Mouse (Mus musculus) neural tube, embryonic 10.5 days (tissue): ENCODE data around the gene C8g.

Experiments
- DNase-seq: peaks from one replicate; pipeline ENCODE4 v3.0.0-alpha.2; 2017; ENCODE audit warnings: low spot score; ENCODE audit errors: extremely low spot score

C8g gene

DNA sequence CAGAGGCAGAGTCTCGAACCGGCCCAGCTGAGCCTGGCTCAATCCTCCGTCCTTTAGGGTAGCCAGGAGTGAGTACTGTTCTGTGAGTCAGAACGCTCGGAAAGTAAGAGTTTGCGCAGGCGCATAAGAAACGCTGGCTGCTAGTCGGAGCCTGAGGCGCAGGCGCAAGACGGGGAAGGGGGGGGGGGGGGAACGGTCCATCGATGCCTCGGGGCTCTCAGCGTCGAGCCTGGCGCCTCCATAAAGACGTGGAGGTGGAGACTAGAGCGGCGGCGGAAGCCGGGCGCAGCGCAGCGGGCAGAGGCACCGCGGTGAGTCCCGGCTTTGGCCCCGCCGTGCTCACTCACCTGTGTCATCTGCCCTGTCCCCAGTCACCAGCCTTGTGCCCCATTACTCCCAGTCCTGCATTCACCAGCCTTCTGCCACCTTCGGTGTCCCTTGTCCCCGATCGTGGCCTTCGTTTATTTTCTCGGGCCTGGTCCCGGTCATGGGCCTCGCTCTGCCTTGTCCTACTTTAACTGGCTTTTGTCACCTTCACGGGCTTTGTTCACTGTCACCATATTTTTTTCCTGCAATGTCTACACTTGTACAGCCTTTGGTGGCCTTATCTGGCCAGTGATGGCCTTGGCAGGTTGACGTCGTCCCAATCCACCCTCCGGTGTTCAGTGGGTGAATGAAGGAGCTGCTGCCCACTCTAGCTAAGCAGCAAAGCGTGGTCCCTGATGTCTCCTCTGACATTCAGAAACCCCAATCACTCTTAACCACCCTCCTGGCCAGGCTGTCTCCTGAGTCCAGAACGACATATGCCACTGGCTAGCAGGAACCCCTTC lies 728 bp downstream of the C8g start, which contains the start of gene Fbxw5:
Gene Fbxw5 (plus strand): TSS at position 175 of the 830 bp plus-strand sequence.
- DNase-seq: peak; percentile 91

GRCm38 (mm10) chr2:25500071-25500575 lies 1.4 kb downstream of the C8g start:
- DNase-seq: no peak

DNA sequence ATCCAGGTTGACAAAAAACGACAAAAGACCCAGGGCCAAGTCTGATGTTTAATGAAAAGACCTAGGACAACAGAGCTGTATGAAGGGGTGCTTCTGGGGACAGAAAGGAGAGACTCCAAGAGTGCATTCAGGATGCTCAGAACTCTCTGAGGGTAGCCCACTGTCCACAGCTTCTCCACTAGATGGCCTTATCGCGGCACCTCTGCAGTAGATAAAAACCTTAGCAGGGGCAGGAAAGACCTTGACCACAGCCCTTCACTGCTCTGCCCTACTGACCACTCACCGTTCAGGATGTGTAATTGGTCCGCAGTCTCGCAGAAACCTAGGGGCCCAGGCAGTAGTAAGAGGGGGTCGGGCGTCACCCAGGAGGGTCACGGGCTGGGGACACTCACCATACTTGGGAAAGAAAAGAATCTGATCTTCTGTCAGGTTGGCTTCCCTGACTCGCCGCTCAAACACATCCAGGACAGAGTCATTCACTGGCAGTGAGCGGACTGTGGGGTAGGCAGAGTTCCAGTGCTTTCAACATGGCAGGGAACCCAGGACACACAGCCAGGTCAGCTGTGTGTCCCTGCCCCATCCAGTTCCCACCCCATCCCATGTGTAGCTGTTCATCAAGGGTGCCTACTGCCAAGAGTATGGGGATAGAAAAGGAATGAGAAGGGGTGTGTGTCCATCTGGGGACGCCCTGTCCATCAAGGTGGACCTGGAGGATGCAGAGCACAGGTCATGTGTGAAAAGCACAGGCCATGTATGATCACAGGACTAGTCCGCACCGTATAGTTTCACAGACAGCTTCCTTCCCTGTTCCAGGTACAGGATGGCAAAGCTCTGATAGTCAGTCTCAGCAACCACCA lies 2.7 kb downstream of the C8g start:
- no peak for DNase-seq

- DNase-seq: no peak
Observed at GRCm38 (mm10) chr2:25497846-25498575, 3.5 kb downstream of the C8g start.

DNA sequence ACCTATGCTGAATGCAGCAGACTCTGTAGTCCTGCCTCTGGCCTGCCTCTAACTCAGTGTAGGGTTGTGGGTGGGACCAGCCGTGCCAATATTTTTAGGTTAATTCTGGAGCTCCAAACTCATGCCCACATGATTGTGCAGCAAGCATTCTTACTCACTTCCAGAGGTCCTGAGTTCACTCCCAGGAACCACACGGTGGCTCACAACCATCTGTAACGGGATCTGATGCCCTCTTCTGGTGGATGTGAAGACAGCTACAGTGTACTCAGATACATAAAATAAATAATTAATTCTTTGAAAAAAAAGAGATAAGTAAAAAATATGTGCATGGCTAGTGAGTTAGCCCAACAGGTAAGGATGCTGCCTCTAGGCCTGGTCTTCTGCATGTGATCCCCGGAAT lies 5.1 kb downstream of the C8g start:
- no peak for DNase-seq

DNA sequence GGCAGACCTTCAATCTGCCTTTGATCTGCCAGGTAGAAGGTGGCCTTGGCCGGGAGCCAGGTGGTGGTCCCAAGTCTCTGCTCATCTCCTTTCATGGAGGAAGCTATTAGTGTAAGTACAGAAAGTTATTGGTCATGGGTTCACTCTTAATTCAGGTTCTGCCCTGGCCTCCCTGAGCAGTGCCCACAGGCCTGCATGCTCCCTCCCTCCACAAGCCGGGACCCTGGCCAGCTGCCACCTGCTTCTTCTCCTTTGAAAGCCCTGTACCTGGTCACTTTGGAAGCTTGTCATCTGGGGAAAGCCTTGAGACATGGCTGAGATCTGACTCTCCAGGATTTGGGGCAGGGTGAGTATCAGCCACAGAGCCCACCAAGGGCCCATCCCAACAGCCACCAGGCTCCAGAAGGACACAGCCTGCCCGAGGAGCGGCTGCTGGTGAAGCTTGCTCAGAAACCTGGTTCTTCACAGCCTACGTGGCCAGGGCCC lies 8.0 kb downstream of the C8g start, which contains the start of gene Lcn12:
Gene Lcn12 (minus strand): TSS at position 436 of the 486 bp plus-strand sequence.
- DNase-seq: no peak

GRCm38 (mm10) chr2:25492988-25493387 lies 8.5 kb downstream of the C8g start:
- DNase-seq: no peak

DNA sequence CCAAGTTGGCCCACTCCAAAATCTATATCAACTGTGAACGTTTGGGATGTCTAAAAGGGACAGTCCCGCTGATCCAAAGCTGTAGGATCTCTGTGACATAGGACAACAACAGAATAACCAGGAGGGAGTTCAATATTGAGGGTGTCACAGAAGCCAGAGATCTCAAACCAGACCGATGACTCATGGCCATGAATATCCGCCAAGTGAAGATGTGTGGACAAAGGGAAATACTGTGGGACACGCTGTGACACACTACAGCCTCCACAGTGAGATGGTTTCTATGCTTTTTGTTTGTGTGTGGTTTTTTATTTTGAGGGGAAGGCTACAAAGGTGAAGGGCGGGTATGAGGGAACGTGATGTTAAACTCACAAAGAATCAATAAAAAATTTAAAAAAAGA lies 12.8 kb downstream of the C8g start:
- no peak for DNase-seq

- DNase-seq: no peak
Observed at GRCm38 (mm10) chr2:25487965-25488670, 13.4 kb downstream of the C8g start.

DNA sequence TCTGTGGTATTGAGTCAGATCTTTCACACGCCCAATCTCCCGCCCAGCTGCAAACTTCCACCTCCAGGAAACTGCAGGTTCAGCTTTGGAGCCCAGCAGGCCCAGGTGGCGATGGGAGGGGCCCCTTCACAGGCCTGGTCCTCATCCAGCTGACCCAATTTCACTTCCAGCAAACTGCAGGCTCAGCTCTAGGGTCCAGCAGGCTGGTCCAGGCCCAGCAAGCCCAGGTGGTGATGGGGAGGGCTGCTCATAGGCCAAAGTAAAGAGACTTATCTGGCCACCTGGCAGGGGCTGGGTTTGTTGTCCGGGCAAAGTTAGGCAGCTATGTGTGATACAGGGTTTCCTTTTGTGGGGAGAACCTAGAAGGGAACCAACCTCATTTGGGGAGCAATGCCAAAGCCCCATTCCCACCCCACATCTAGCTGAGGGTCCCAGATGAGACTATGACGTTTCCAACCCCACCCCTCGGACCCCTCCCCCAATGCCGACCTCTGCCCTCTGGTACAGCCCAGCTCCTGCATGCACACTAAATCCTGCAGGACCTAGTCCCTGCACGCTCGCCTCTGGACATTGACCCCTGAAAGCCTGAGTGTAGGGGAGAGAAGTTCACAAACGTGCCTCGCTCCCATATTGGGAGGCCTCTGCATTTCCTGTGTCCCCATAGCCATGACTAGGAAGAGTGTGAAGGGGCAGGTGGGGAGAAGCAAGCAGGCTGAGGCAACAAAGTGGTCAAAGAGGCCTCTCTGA lies 16.4 kb downstream of the C8g start:
- DNase-seq: no peak

DNA sequence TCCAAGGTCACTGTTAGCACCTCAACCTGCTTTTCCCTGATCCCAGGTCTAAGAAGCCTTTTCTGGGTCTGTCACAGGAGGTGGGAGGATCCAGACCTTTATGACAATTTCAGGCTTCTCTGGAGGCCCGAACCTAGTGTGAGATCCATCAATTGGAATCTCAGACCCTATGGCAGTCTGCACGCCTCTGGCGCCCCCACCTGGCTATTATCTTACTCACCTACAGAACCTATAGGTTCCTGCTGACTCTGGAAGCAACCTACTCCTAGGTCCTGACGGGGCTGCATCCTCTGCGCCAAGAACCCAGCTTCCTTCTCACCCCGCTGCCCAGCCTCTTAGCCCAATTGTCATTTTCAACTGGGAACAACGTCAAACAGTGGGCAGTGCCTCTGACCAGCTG lies 18.6 kb downstream of the C8g start:
- peak; percentile 23 for DNase-seq

- no peak for DNase-seq
Observed at GRCm38 (mm10) chr2:25480541-25480940, 21.0 kb downstream of the C8g start.

DNA sequence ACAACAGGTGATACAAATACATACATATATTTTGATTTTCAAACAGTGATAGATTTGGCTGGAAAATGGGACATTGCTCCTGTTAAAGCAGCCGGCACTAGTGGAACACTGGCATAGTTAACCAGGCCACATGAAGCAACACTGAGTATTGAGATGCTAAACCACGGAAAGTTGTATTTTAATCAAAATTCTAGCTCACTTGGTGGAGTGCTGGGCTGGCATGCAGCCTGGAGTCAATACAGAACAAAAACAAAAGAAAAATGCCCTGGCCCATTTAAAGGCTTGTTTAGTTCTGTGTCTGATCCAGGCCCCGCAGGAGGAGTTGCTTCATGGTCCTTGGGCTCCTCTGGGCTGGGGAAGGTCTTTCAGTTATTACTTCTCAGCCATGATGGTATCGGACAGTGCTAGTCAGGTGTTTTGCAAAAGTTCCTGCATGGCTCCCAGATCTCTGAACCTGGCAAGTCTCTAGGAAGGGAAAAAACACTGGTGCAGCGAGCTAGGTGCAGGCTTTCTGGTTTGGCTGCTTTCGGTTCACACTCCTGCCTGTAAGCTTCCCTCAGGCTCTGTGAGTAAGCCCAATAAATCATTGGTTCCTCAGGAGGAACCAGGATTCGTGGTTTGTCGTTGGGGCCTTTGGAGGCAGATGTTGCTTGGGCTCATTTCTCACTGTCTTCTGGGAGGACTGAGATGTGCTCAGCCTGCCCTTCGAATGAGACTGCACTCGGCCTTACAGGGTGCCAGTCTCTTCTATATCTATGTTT lies 21.8 kb downstream of the C8g start:
- DNase-seq: no peak

GRCm38 (mm10) chr2:25477967-25478675 lies 23.4 kb downstream of the C8g start:
- no peak for DNase-seq

DNA sequence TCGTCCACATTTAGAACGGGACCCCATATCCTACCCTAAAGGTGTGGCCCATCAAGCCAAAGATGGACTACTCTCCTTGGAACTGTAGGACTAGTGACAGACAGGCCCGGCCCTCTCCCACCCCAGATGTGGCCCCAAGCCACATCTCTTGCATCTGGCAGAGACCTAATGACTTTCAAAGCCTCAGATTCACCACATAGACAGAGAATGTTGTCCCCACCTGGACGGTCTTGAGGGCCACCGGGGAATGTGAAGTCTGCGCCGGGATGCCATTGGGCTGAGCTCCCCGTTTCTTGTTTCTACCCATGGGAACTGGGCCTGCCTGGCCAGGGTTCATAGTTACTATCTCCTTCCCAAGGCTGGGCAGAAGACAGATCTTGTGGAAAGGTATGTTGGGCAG lies 24.0 kb downstream of the C8g start:
- DNase-seq: no peak

DNA sequence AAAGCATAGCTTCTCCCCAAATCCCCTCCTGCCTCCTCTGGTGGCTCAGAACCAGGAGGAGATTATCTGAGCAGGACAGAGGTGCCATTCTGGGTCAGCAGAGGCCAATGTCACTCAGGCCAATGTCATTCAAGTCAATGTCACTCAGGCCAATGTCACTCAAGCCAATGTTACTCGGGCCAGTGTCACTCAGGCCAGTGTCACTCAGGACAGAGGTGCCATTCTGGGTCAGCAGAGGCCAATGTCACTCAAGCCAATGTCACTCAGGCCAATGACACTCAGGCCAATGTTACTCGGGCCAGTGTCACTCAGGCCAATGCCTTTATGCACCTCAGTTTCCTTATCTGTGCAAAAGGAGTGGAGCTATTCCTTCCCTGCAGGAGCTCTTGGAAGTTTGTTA lies 29.0 kb downstream of the C8g start:
- no peak for DNase-seq

- no peak for DNase-seq
Observed at GRCm38 (mm10) chr2:25469969-25470368, 31.6 kb downstream of the C8g start, which contains the start of gene Ptgds. Gene Ptgds (minus strand): TSS chr2:25470046.
